Mouse (Mus musculus) intestine, embryonic 14.5 days (tissue): ENCODE data around the gene Zfp719. TPM values are rescaled to one million over a fixed set of nuclear protein-coding genes. Genes with fewer than 3 reads are reported as not detected.

Experiments
- ATAC-seq: fragments of 200-750 bp; cut with Nextera tagmentation; replicated peaks from 2 replicates; pipeline ENCODE4 v1.8.0; 2017; ENCODE audit warnings: low read depth, moderate number of reproducible peaks, moderate TSS enrichment, moderate library complexity; ENCODE audit not compliant: low FRiP score, low TSS enrichment
- DNase-seq: peaks from one replicate; pipeline ENCODE4 v3.0.0-alpha.2; 2018; ENCODE audit warnings: low spot score
- H3K27ac ChIP-seq: fragments of 300-500 bp; sonication (generic); 2 replicates; pipeline ENCODE4 v1.5.1; 2014; ENCODE audit warnings: low read depth, mild to moderate bottlenecking, control low read depth
- H3K27me3 ChIP-seq: fragments of 300-500 bp; sonication (generic); replicated peaks from 2 replicates; pipeline ENCODE4 v1.6.1; 2014; ENCODE audit warnings: low read length, control low read depth; ENCODE audit not compliant: control insufficient read depth, insufficient read depth
- H3K36me3 ChIP-seq: fragments of 300-500 bp; sonication (generic); 2 replicates; pipeline ENCODE4 v1.6.1; 2014; ENCODE audit warnings: low read length, control low read depth; ENCODE audit not compliant: control insufficient read depth, insufficient read depth
- H3K4me1 ChIP-seq: fragments of 300-500 bp; sonication (generic); replicated peaks from 2 replicates; pipeline ENCODE4 v1.6.1; 2014; ENCODE audit warnings: low read length, control low read depth, mixed read lengths; ENCODE audit not compliant: control insufficient read depth, insufficient read depth
- H3K4me2 ChIP-seq: fragments of 300-500 bp; sonication (generic); 2 replicates; pipeline ENCODE4 v1.6.1; 2014; ENCODE audit warnings: low read length
- H3K4me3 ChIP-seq: fragments of 300-500 bp; sonication (generic); 2 replicates; pipeline ENCODE4 v1.5.1; 2014; ENCODE audit warnings: low read depth, low read length, control low read depth, mixed read lengths
- H3K9ac ChIP-seq: fragments of 300-500 bp; sonication (generic); 2 replicates; pipeline ENCODE4 v1.6.1; 2014; ENCODE audit warnings: mild to moderate bottlenecking, low read length
- H3K9me3 ChIP-seq: fragments of 300-500 bp; sonication (generic); 2 replicates; pipeline ENCODE4 v1.6.1; 2016; ENCODE audit warnings: low read length, control low read depth; ENCODE audit not compliant: control insufficient read depth
- WGBS: fragments of 180-500 bp; shearing (Covaris S2); extraction: QIAGEN DNeasy Blood & Tissue Kit; methylation state at CpG from one replicate; pipeline ENCODE4 v1.1.7; 2014; 5-methylcytosine and 5-hydroxymethylcytosine counted together
- polyA plus RNA-seq: library from polyadenylated mRNA; unstranded; fragments of >200 nt; fragmentation: Nextera tagmentation; extraction: Ambion mirVana; gene quantifications from 2 replicates; pipeline ENCODE4 v1.2.1, GENCODE M21; 2014

The Zfp719 gene
- polyA plus RNA-seq, 1 experiment from 2014 or later: 12.4 TPM

DNA sequence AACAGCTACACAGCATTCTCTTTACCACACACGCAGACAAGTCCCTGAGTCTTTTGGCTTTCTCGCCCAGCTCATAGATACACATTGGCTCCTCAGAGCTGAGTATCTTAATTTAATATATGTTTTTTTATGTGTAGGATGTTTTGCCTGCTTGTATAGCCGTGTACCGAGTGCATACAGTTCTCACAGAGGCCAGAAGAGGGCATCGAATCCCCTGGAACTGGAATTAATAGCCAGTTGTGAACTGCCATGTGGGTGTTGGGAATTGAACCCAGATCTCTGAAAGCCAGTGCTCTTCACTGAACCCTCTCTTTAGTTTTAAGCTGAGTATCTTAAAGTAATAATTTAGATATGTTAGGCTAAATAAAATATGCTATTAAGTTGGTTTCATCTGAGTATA lies 5.4 kb downstream of the Zfp719 start:
- Histone ChIP-seq H3K9me3 (no peaks in the 10 kb centered on the region), H3K4me1 (peaks cover 5% of the 10 kb centered on the region; the same call in 1 of the 2 replicates), H3K27ac (no peak overlapping the region), H3K9ac (no peak overlapping the region), H3K36me3 (peaks cover 58% of the 10 kb centered on the region), H3K4me3 (no peak overlapping the region), H3K27me3 (no peaks in the 10 kb centered on the region), H3K4me2 (no peak overlapping the region)
- WGBS: 90% methylated on average over 5 of the region's 5 CpGs
- ATAC-seq: no peak
- DNase-seq: no peak

GRCm38 (mm10) chr7:43601884-43602283 lies 22.5 kb downstream of the Zfp719 start:
- 0 out of 2 replicates have a peak, but pooled peaks cover 3% of the 10 kb centered on the region for H3K4me1 ChIP-seq
- H3K4me2 ChIP-seq: no peak overlapping the region
- ATAC-seq (no peak), DNase-seq (no peak)
- H3K27me3 ChIP-seq: no peaks in the 10 kb centered on the region
- H3K4me3 ChIP-seq: no peak overlapping the region
- no peak overlapping the region for H3K27ac ChIP-seq
- no peaks in the 10 kb centered on the region for H3K36me3 ChIP-seq
- no peaks in the 10 kb centered on the region for H3K9me3 ChIP-seq
- WGBS: 26% methylated on average over 5 of the region's 5 CpGs
- H3K9ac ChIP-seq: no peak overlapping the region

GRCm38 (mm10) chr7:43606896-43607742 lies 27.7 kb downstream of the Zfp719 start, which contains the start of gene Zfp819:
Zfp819 (plus strand) TSS chr7:43607169.
- Histone ChIP-seq H3K4me3 (peak within 1 kb of the TSS; percentile 36), H3K27ac (no peak within 1 kb of the TSS), H3K9me3 (no peaks in the 10 kb centered on the region), H3K36me3 (no peaks in the 10 kb centered on the region), H3K9ac (no peak within 1 kb of the TSS), H3K4me1 (no peaks in the 10 kb centered on the region), H3K27me3 (no peaks in the 10 kb centered on the region), H3K4me2 (peak within 1 kb of the TSS; percentile 60)
- ATAC-seq: peak; percentile 75
- DNase-seq: peak; percentile 77
- 16% methylated on average over 41 of the region's 41 CpGs for WGBS

GRCm38 (mm10) chr7:43607743-43608287 lies 28.4 kb downstream of the Zfp719 start:
- H3K9ac ChIP-seq: no peak overlapping the region
- H3K27me3 ChIP-seq: no peaks in the 10 kb centered on the region
- H3K36me3 ChIP-seq: no peaks in the 10 kb centered on the region
- H3K27ac ChIP-seq: no peak overlapping the region
- no peak overlapping the region for H3K4me3 ChIP-seq
- H3K4me2 ChIP-seq: no peak overlapping the region; the same call in 1 of the 2 replicates
- DNase-seq (no peak), ATAC-seq (no peak)
- H3K4me1 ChIP-seq: no peaks in the 10 kb centered on the region
- 46% methylated on average over 5 of the region's 5 CpGs for WGBS
- no peaks in the 10 kb centered on the region for H3K9me3 ChIP-seq

GRCm38 (mm10) chr7:43608316-43608824 lies 29.0 kb downstream of the Zfp719 start:
- ATAC-seq: no peak
- H3K4me3 ChIP-seq: no peak overlapping the region
- WGBS: 68% methylated on average over 7 of the region's 7 CpGs
- H3K9me3 ChIP-seq: no peaks in the 10 kb centered on the region
- no peaks in the 10 kb centered on the region for H3K36me3 ChIP-seq
- no peak overlapping the region for H3K27ac ChIP-seq
- H3K4me2 ChIP-seq: no peak overlapping the region
- no peaks in the 10 kb centered on the region for H3K27me3 ChIP-seq
- DNase-seq: no peak
- no peak overlapping the region for H3K9ac ChIP-seq
- H3K4me1 ChIP-seq: no peaks in the 10 kb centered on the region

GRCm38 (mm10) chr7:43613816-43614551 lies 34.6 kb downstream of the Zfp719 start:
- DNase-seq: no peak
- ATAC-seq: no peak
- Histone ChIP-seq H3K36me3 (no peaks in the 10 kb centered on the region), H3K27me3 (no peaks in the 10 kb centered on the region), H3K9ac (no peak overlapping the region), H3K27ac (no peak overlapping the region), H3K4me1 (no peaks in the 10 kb centered on the region), H3K4me2 (no peak overlapping the region), H3K9me3 (no peaks in the 10 kb centered on the region), H3K4me3 (no peak overlapping the region)
- 91% methylated on average over 14 of the region's 14 CpGs for WGBS

GRCm38 (mm10) chr7:43622927-43623326 lies 43.5 kb downstream of the Zfp719 start:
- Histone ChIP-seq H3K36me3 (no peaks in the 10 kb centered on the region), H3K27me3 (no peaks in the 10 kb centered on the region), H3K27ac (no peak overlapping the region), H3K9ac (no peak overlapping the region), H3K4me1 (no peaks in the 10 kb centered on the region), H3K4me2 (no peak overlapping the region), H3K4me3 (no peak overlapping the region), H3K9me3 (no peaks in the 10 kb centered on the region)
- DNase-seq: no peak
- 72% methylated on average over 7 of the region's 7 CpGs for WGBS
- ATAC-seq: no peak

DNA sequence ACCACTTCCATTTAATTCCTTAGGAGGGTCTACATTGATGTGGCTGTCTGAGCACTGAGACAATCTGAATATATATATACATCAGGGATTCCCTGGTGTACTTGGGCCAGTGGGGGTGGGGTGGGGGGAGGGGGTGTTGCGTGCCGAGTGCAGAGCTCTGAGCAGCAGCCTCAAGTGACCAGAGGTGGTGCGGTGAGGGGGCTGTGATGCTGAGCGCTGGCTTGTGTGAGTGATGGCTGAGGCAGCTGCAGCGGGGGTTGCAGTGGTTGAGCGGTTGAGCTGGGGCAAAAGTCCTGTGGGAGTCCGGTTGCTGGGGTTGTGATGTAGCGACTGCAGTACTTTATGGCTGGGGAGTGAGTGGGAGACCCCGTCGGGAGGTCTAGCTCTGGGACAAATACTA lies 44.4 kb downstream of the Zfp719 start:
- Histone ChIP-seq H3K9me3 (no peaks in the 10 kb centered on the region), H3K9ac (no peak overlapping the region), H3K27me3 (no peaks in the 10 kb centered on the region), H3K27ac (no peak overlapping the region), H3K4me3 (no peak overlapping the region), H3K36me3 (no peaks in the 10 kb centered on the region), H3K4me1 (no peaks in the 10 kb centered on the region), H3K4me2 (no peak overlapping the region)
- ATAC-seq (no peak), DNase-seq (no peak)
- 17% methylated on average over 10 of the region's 10 CpGs for WGBS
